Mouse (Mus musculus): Measurements from ENCODE around the gene Apoc4.

GRCm38 (mm10) chr7:19676662-19677061 lies 4.6 kb downstream of the Apoc4 start:
- no peak for TF ChIP-seq CTCF (IDR thresholded peaks at IDR 0.05; ENCODE audit: borderline replicate concordance, control insufficient read depth, extremely low read depth, insufficient read depth, low read length, poor library complexity)
- TF ChIP-seq POLR2A (IDR thresholded peaks at IDR 0.05; ENCODE audit: control insufficient read depth, extremely low read depth, insufficient read depth, low read length, poor library complexity): no peak

All from thymus, adult 2 months (tissue).